Mouse (Mus musculus): ENCODE data around the gene Rab15.
"Not testable (repeated sequence)": the region's sequence is repeated elsewhere in the genome, so short reads cannot be mapped to it uniquely, and the experiment has no call there.

Rab15 gene

GRCm38 (mm10) chr12:76822651-76823041 is at the start of gene Rab15:
Gene Rab15 (minus strand): TSS chr12:76822908.
- no peak for DNase-seq (ENCODE audit: low spot score)

- DNase-seq (ENCODE audit: low spot score), result no peak
Observed at GRCm38 (mm10) chr12:76869561-76869960, 46.9 kb upstream of the Rab15 start.

- no peak for DNase-seq (ENCODE audit: low spot score)
Observed at GRCm38 (mm10) chr12:76868463-76869198, 45.9 kb upstream of the Rab15 start.

- no peak for DNase-seq (ENCODE audit: low spot score)
Observed at GRCm38 (mm10) chr12:76867586-76868280, 45.0 kb upstream of the Rab15 start.

GRCm38 (mm10) chr12:76865266-76865665 is 42.6 kb upstream of the Rab15 start:
- no peak for DNase-seq (ENCODE audit: low spot score)

- DNase-seq (ENCODE audit: low spot score), result no peak
Observed at GRCm38 (mm10) chr12:76863651-76864050, 40.9 kb upstream of the Rab15 start.

GRCm38 (mm10) chr12:76858788-76859187 is 36.1 kb upstream of the Rab15 start:
- DNase-seq (ENCODE audit: low spot score), result not testable (repeated sequence)

- no peak for DNase-seq (ENCODE audit: low spot score)
Observed at GRCm38 (mm10) chr12:76857087-76857486, 34.4 kb upstream of the Rab15 start.

- no peak for DNase-seq (ENCODE audit: low spot score)
Observed at GRCm38 (mm10) chr12:76853378-76854142, 30.9 kb upstream of the Rab15 start.

GRCm38 (mm10) chr12:76852419-76852818 is 29.7 kb upstream of the Rab15 start:
- no peak for DNase-seq (ENCODE audit: low spot score)

- no peak for DNase-seq (ENCODE audit: low spot score)
Observed at GRCm38 (mm10) chr12:76844346-76845061, 21.8 kb upstream of the Rab15 start.

- DNase-seq (ENCODE audit: low spot score), result no peak
Observed at GRCm38 (mm10) chr12:76840081-76840480, 17.4 kb upstream of the Rab15 start.

- no peak for DNase-seq (ENCODE audit: low spot score)
Observed at GRCm38 (mm10) chr12:76839298-76839697, 16.6 kb upstream of the Rab15 start.

GRCm38 (mm10) chr12:76837844-76838650 is 15.3 kb upstream of the Rab15 start:
- DNase-seq (ENCODE audit: low spot score), result no peak

GRCm38 (mm10) chr12:76837101-76837843 is 14.6 kb upstream of the Rab15 start:
- DNase-seq (ENCODE audit: low spot score), result peak; percentile 83

GRCm38 (mm10) chr12:76832704-76833103 is 10.0 kb upstream of the Rab15 start:
- no peak for DNase-seq (ENCODE audit: low spot score)

- no peak for DNase-seq (ENCODE audit: low spot score)
Observed at GRCm38 (mm10) chr12:76825283-76825682, 2.6 kb upstream of the Rab15 start.

- no peak for DNase-seq (ENCODE audit: low spot score)
Observed at GRCm38 (mm10) chr12:76822002-76822650, 582 bp downstream of the Rab15 start.

- no peak for DNase-seq (ENCODE audit: low spot score)
Observed at GRCm38 (mm10) chr12:76820615-76821014, 2.1 kb downstream of the Rab15 start.

- DNase-seq (ENCODE audit: low spot score), result no peak
Observed at GRCm38 (mm10) chr12:76819816-76820215, 2.9 kb downstream of the Rab15 start.

Data from urinary bladder, postnatal 10 days (tissue).